Mouse (Mus musculus) midbrain, embryonic 16.5 days (tissue): ENCODE measurements at regions not wholly inside any gene's neighbourhood (a gene's known extent, or its start where the extent isn't known, plus 50 kb on each side); places are given as distances from the start of the nearest gene placed in this dataset.
A peak's percentile ranks its signal among the peaks of the same experiment; 100 is the strongest.

ENCODE experiments used
- ATAC-seq: fragments of 200-750 bp; cut with Nextera tagmentation; 2 replicates; pipeline ENCODE4 v1.8.0; 2017; ENCODE audit warnings: moderate TSS enrichment
- H3K27ac ChIP-seq: fragments of 300-500 bp; sonication (generic); 2 replicates; pipeline ENCODE4 v1.5.1; 2014; ENCODE audit warnings: mild to moderate bottlenecking, low read length, mixed read lengths
- H3K27me3 ChIP-seq: fragments of 300-500 bp; sonication (generic); 2 replicates; pipeline ENCODE4 v1.6.1; 2014; ENCODE audit warnings: low read depth, low read length, mixed read lengths; ENCODE audit not compliant: control insufficient read depth, insufficient read depth
- H3K36me3 ChIP-seq: fragments of 300-500 bp; sonication (generic); 2 replicates; pipeline ENCODE4 v1.6.1; 2014; ENCODE audit warnings: mild to moderate bottlenecking, low read length, moderate library complexity, mixed read lengths; ENCODE audit not compliant: control insufficient read depth, insufficient read depth
- H3K4me1 ChIP-seq: fragments of 300-500 bp; sonication (generic); 2 replicates; pipeline ENCODE4 v1.6.1; 2014; ENCODE audit warnings: mild to moderate bottlenecking, low read length, mixed read lengths; ENCODE audit not compliant: control insufficient read depth, insufficient read depth
- H3K4me2 ChIP-seq: fragments of 300-500 bp; sonication (generic); 2 replicates; pipeline ENCODE4 v1.6.1; 2014; ENCODE audit warnings: mild to moderate bottlenecking, low read length, mixed read lengths
- H3K4me3 ChIP-seq: fragments of 300-500 bp; sonication (generic); 2 replicates; pipeline ENCODE4 v1.5.1; 2014; ENCODE audit warnings: low read depth, mild to moderate bottlenecking, low read length, moderate library complexity, mixed read lengths
- H3K9ac ChIP-seq: fragments of 300-500 bp; sonication (generic); 2 replicates; pipeline ENCODE4 v1.6.1; 2014; ENCODE audit warnings: low read depth, low read length, mixed read lengths
- H3K9me3 ChIP-seq: fragments of 300-500 bp; sonication (generic); replicated peaks from 2 replicates; pipeline ENCODE4 v1.6.1; 2014; ENCODE audit warnings: mild to moderate bottlenecking, low read length, mixed read lengths; ENCODE audit not compliant: control insufficient read depth, poor library complexity, severe bottlenecking
- WGBS: fragments of 180-500 bp; shearing (Covaris S2); extraction: QIAGEN DNeasy Blood & Tissue Kit; methylation state at CpG from one replicate; pipeline ENCODE4 v1.1.7; 2014; 5-methylcytosine and 5-hydroxymethylcytosine counted together

- Histone ChIP-seq H3K27ac (no peak overlapping the region), H3K4me3 (no peak overlapping the region), H3K36me3 (no peaks in the 10 kb centered on the region), H3K9me3 (no peaks in the 10 kb centered on the region), H3K4me2 (no peak overlapping the region), H3K4me1 (peaks cover 5% of the 10 kb centered on the region), H3K27me3 (no peaks in the 10 kb centered on the region), H3K9ac (no peak overlapping the region)
- WGBS = 76% methylated on average over 5 of the region's 5 CpGs
- ATAC-seq = no peak
Measured at GRCm38 (mm10) chr16:30881186-30881585, 200.0 kb downstream of the Xxylt1 start.

DNA sequence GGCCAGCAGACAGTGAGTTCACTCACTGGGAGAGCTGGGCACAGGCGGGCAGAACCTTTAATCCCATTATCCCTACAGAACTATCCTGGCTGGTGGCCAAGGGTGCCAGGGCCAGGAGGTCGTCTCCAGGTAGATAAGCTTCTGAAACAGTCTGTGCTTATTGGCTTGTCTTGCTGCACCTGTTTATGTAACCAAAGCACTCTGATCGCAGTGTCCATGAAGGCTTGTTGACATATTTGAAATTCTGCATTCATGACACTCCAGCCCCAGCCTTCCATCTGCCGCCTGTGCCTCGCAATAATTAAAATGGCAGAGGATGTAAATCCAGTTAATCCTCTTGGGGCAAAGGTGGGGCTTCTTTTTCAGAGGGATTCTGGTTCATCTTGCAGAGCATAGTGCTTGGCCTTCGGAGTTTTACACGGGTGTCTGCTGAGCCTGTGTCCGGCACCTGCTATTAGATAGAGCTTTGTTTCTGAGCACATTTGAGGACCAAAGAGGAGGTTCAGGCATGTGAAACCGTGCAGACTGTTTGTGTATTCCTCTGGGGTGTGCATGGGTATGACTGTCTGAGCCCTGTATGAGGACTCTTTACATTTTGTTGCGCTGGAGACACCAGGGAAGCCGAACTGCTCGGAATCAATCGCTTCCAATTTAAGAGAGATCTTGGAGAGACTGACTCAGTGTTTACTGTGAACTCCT, 197.6 kb downstream of the Xxylt1 start:
- Histone ChIP-seq H3K4me2 (no peak overlapping the region), H3K27ac (no peak overlapping the region), H3K9me3 (no peaks in the 10 kb centered on the region), H3K4me3 (no peak overlapping the region), H3K36me3 (no peaks in the 10 kb centered on the region), H3K9ac (no peak overlapping the region), H3K4me1 (peaks cover 7% of the 10 kb centered on the region), H3K27me3 (no peaks in the 10 kb centered on the region)
- WGBS = 31% methylated on average over 13 of the region's 13 CpGs
- no peak for ATAC-seq

DNA sequence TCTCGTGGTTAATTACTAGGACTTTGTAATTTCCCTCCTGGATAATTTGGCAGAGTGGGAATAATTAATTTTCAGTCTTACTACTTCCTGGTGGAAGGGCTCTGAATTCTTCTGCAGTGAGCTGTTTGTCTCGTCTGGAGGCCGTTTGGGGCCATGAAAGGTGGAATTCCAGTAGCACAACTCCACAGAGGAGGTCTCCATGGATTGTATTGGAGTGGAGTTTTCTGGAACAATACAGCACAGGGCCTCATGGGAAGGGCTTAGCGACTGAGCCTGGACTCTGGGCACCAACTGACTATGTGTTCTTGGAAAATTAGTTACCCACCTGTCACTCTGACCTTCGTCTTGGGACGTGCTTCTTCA, 197.1 kb downstream of the Xxylt1 start:
- no peak overlapping the region for H3K4me2 ChIP-seq
- H3K9ac ChIP-seq = no peak overlapping the region
- no peak overlapping the region for H3K27ac ChIP-seq
- no peaks in the 10 kb centered on the region for H3K9me3 ChIP-seq
- no peak overlapping the region for H3K4me3 ChIP-seq
- H3K27me3 ChIP-seq = no peaks in the 10 kb centered on the region
- ATAC-seq = no peak
- H3K36me3 ChIP-seq = no peaks in the 10 kb centered on the region
- H3K4me1 ChIP-seq = peaks cover 7% of the 10 kb centered on the region
- WGBS = 60% methylated on average over 6 of the region's 6 CpGs

- Histone ChIP-seq H3K9me3 (peaks cover 5% of the 10 kb centered on the region; the same call in 1 of the 2 replicates), H3K4me3 (no peak overlapping the region), H3K4me1 (peaks cover 7% of the 10 kb centered on the region), H3K9ac (no peak overlapping the region), H3K4me2 (no peak overlapping the region), H3K27me3 (no peaks in the 10 kb centered on the region), H3K36me3 (no peaks in the 10 kb centered on the region), H3K27ac (no peak overlapping the region; the same call in 1 of the 2 replicates)
- ATAC-seq = peak; percentile 61; the same call in 1 of the 2 replicates
- WGBS = 54% methylated on average over 1 of the region's 1 CpGs
Measured at GRCm38 (mm10) chr16:30886982-30887381, 194.2 kb downstream of the Xxylt1 start.

DNA sequence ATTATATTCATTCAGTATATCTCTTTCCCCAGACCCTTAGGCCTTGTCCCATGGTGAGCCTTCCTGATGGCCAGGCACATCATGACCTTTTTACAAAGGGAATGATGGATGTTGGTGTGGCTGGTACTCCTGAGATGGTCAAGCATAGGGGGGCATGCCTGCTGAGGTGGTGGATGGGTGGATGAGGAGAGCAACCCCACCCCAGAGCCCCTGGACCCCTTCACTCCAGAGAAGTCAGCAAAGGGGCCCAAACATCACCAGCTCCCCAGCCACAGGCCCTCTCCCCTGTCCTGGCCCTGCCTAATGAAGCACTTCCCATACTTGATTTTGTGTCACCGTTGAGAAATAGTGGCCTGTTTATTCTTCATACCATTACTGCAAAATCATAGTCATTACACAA, 193.7 kb downstream of the Xxylt1 start:
- H3K27me3 ChIP-seq = no peaks in the 10 kb centered on the region
- 100% methylated on average over 1 of the region's 1 CpGs for WGBS
- H3K27ac ChIP-seq = 0 out of 2 replicates have a peak overlapping the region, but pooled peaks have one; percentile 17
- no peak overlapping the region for H3K4me2 ChIP-seq
- peaks cover 5% of the 10 kb centered on the region; the same call in 1 of the 2 replicates for H3K9me3 ChIP-seq
- peaks cover 7% of the 10 kb centered on the region for H3K4me1 ChIP-seq
- H3K4me3 ChIP-seq = no peak overlapping the region
- H3K36me3 ChIP-seq = no peaks in the 10 kb centered on the region
- no peak overlapping the region for H3K9ac ChIP-seq
- no peak for ATAC-seq

- Histone ChIP-seq H3K9ac (no peak overlapping the region), H3K4me1 (peaks cover 4% of the 10 kb centered on the region), H3K4me3 (no peak overlapping the region)
Measured at GRCm38 (mm10) chr16:30888556-30889323, 192.5 kb downstream of the Xxylt1 start.

GRCm38 (mm10) chr16:30892606-30893005, 188.6 kb downstream of the Xxylt1 start:
- peaks cover 5% of the 10 kb centered on the region; the same call in 1 of the 2 replicates for H3K9me3 ChIP-seq
- ATAC-seq = no peak
- H3K27ac ChIP-seq = no peak overlapping the region
- no peaks in the 10 kb centered on the region for H3K36me3 ChIP-seq
- no peak overlapping the region for H3K4me2 ChIP-seq
- H3K4me3 ChIP-seq = no peak overlapping the region
- WGBS = 96% methylated on average over 6 of the region's 6 CpGs
- no peak overlapping the region for H3K9ac ChIP-seq
- no peaks in the 10 kb centered on the region for H3K27me3 ChIP-seq
- H3K4me1 ChIP-seq = no peaks in the 10 kb centered on the region

More at GRCm38 (mm10) chr16:30888556-30889323, 192.5 kb downstream of the Xxylt1 start:
- Histone ChIP-seq H3K27me3 (no peaks in the 10 kb centered on the region), H3K36me3 (no peaks in the 10 kb centered on the region), H3K9me3 (peaks cover 5% of the 10 kb centered on the region; the same call in 1 of the 2 replicates), H3K4me2 (no peak overlapping the region), H3K27ac (no peak overlapping the region)
- 95% methylated on average over 3 of the region's 3 CpGs for WGBS
- ATAC-seq = no peak

- Histone ChIP-seq H3K9ac (no peak overlapping the region), H3K4me3 (no peak overlapping the region), H3K4me1 (no peaks in the 10 kb centered on the region), H3K9me3 (peaks cover 5% of the 10 kb centered on the region; the same call in 1 of the 2 replicates), H3K4me2 (no peak overlapping the region), H3K27ac (no peak overlapping the region), H3K36me3 (no peaks in the 10 kb centered on the region), H3K27me3 (no peaks in the 10 kb centered on the region)
- ATAC-seq = no peak
Measured at GRCm38 (mm10) chr16:30894086-30894485, 187.1 kb downstream of the Xxylt1 start.

- Histone ChIP-seq H3K27me3 (no peaks in the 10 kb centered on the region), H3K4me2 (no peak overlapping the region), H3K36me3 (no peaks in the 10 kb centered on the region), H3K9ac (no peak overlapping the region), H3K4me3 (no peak overlapping the region), H3K4me1 (no peaks in the 10 kb centered on the region), H3K9me3 (peaks cover 5% of the 10 kb centered on the region; the same call in 1 of the 2 replicates), H3K27ac (no peak overlapping the region)
- WGBS = 86% methylated on average over 4 of the region's 4 CpGs
- ATAC-seq = no peak
Measured at GRCm38 (mm10) chr16:30895021-30895420, 186.2 kb downstream of the Xxylt1 start.
